Mouse (Mus musculus) thymus, postnatal 10 days (tissue): ENCODE results near the gene Fer1l4.

Source experiments
- DNase-seq, 2 experiments: peaks; one replicate each; pipeline ENCODE4 v3.0.0; 2021; ENCODE audit warnings: low spot score in 2 of 2

The Fer1l4 gene

DNA sequence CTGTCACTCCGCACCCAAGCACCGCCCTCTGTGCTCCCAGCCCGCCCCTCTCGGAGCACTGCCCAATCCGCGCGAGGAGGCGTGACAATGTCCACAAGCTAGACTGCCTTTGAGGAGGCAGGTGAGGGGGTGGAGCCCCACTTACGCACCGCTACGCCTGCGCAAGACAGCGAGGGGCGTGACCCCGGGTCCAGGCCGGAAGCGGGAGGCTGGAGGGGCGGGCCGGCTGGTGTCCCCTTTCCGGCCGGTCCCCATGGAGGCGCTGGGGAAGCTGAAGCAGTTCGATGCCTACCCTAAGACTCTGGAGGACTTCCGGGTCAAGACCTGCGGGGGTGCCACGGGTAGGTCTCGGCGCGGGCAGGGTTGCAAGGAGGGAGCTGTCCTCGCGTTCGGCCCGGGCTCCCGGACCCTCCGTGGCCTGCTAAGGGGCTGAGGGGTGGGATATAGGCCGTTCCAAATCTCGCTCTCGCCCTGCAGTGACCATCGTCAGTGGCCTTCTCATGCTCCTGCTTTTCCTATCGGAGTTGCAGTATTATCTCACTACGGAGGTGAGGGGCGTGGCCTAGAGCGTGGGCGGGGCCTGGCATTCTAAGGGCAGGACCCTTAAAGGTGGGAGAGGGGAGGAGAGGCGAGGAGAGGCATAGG is 44.7 kb downstream of the Fer1l4 start, which contains the start of the genes 6430550D23Rik and Ergic3:
Gene 6430550D23Rik (minus strand): TSS at position 90 of the 645 bp plus-strand sequence.
Gene Ergic3 (plus strand): TSS at position 158 of the 645 bp plus-strand sequence.
- peak; percentile 98 to 99 for DNase-seq

DNA sequence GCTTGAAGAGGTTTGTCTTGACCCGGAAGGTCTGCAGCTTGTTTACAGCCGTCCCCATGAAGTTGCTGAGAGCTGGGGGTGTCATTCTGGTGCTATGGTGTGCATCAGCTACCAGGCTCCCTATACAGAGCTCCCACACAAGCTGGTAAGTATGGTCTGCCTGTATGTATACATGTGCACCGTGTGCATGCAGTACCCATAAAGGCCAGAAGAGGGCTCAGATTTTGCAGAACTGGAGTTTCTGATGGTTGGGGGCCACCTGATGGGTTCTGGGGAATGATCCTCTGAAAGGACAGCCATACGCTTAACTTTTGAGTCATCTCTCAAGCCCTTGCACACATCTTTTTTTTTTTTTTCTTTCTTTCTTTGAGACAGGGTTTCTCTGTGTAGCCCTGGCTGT is 47.4 kb downstream of the Fer1l4 start:
- DNase-seq = peak in 1 of 2 experiments; percentile 38

- no peak for DNase-seq
Measured at GRCm38 (mm10) chr2:155991863-155992321, 60.9 kb downstream of the Fer1l4 start.

DNA sequence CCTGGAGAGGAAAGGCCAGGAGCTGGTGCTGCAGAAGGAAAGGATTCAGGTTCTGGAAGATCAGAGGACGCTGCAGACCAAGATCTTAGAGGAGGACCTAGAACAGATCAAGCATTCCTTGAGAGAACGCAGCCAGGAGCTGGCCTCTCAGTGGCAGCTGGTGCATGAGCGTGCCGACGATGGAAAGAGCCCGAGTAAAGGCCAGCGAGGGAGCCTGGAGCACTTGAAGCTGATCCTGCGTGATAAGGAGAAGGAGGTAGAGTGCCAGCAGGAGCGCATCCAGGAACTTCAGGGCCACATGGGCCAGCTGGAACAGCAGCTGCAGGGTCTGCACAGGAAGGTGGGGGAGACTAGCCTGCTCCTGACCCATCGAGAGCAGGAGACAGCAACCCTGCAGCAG is 61.6 kb downstream of the Fer1l4 start:
- DNase-seq = no peak

GRCm38 (mm10) chr2:155989085-155989484 is 63.7 kb downstream of the Fer1l4 start:
- DNase-seq = no peak

DNA sequence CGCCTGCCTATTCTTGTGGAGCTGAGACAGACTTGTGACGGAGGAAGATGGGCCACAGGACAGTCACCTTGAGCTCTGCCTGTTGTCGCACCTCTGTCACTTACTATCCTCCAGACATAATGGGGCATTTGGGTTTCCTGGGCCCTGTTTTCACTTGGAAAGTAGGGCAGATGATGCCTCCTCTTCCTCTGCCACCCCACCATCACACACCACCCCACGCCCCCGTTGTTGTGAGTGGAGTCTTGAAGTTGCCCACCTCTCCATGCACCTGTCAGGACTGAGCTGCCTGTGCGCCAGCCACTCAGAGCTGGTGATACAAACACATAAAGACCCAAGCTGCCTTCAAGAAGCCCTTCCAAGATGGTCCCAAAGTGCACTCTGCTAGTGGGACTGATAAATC is 65.6 kb downstream of the Fer1l4 start:
- peak; percentile 41 to 60 for DNase-seq

DNA sequence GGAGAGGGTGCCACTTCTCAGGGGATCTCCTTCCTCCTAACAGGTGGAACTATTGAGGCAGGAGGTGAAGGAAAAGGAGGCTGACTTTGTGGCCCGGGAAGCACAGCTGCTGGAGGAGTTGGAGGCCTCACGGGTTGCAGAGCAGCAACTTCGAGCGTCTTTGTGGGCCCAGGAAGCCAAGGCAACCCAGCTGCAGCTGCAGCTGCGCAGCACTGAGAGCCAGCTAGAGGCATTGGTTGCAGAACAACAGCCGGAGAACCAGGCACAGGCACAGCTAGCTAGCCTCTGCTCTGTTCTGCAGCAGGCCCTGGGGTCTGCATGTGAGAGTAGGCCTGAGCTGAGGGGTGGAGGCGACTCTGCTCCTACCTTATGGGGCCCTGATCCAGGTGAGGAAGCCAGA is 67.0 kb downstream of the Fer1l4 start:
- DNase-seq = peak; percentile 75 to 80

DNA sequence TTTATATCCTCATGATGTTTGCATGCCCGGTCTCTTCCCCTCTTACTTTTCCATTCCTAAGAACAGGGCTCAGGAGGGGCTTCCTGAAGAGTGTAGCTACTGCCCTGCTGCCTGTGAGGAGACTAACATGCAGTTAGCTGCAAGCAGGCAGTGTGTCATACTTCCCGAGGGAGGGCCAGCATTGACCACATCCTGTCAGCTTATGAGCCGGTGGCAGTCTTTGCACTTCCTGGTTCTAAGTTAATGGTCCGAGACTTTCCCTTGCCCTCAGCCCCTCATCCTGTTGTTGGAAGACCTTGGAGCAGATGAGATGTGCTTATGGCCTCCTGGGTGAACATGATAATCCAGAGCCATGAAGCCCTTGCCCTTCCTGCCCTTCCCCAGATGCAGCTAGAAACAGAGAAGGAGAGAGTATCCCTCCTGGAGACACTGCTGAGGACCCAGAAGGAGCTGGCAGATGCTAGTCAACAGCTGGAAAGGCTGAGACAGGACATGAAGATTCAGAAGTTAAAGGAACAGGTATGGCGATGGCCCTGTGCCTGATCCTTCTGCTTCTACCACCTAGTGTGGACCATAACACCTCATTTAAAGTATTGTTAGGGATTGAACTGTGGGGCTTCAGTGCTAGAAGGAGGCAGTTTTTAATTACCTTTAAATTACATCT is 73.3 kb downstream of the Fer1l4 start:
- DNase-seq = peak; percentile 49 to 60

DNA sequence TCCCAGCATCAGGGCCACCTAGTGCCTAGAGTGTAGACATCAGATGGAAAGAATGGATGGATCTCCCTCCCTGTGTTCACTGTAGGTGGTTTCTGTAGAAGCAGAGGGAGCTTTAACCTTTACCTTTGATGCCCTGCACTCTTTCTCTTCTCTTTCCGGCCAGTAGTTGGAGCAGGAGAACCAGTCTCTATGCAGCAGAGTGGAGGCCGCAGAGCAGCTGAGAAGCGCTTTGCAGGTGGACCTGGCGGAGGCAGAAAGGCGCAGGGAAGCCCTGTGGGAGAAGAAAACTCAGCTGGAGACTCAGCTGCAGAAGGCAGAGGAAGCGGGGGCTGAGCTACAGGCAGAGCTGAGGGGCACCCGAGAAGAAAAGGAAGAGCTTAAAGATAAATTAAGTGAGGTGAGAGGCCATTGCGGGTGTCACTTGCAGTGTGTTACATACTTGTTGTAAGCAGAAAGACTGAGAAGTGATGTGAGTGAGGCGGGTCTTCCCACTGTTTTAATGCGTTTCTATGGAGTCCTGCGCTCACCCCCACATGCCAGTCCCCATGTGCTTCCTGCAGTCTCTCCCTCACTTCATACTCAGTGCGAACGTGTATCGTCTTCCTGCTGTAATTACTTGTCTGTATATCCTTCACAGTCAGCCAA is 78.5 kb downstream of the Fer1l4 start:
- peak; percentile 75 to 79 for DNase-seq

- DNase-seq = no peak
Measured at GRCm38 (mm10) chr2:155973348-155973747, 79.4 kb downstream of the Fer1l4 start.
